Mouse (Mus musculus) heart, postnatal 25 days (tissue): Measurements from ENCODE around the gene Atp6v1b1. TPM values are rescaled to one million over a fixed set of nuclear protein-coding genes. Genes with fewer than 3 reads are reported as not detected.
A peak's percentile ranks its signal among the peaks of the same experiment; 100 is the strongest.

Experiments used
- DNase-seq: peaks from one replicate; pipeline ENCODE4 v3.0.0; 2022; ENCODE audit warnings: low spot score
- intact Hi-C: fragments of 180-260 bp; cut with DNase I; formaldehyde crosslinking; loops from one replicate; pipeline ENCODE4 v1.15.1; 2025
- total RNA-seq, 2 experiments: library from RNA; stranded (reverse); gene quantifications; 2 replicates each; pipeline ENCODE4 v1.2.3; 2021

Gene Atp6v1b1
- total RNA-seq, result not detected

GRCm38 (mm10) chr6:83742761-83743160 is at the start of gene Atp6v1b1:
Atp6v1b1 (plus strand) TSS chr6:83742990.
- no peak for DNase-seq
- intact Hi-C loops, result no loop called here

- intact Hi-C loops, result loop anchor here (1.0 kb wide), 1 partner anchor 37 kb away; no protein-coding TSS in a partner anchor
- DNase-seq, result no peak
These were observed 49.0 kb upstream of the Atp6v1b1 start for GRCm38 (mm10) chr6:83693835-83694234.

GRCm38 (mm10) chr6:83695731-83696130 is 47.1 kb upstream of the Atp6v1b1 start:
- no peak for DNase-seq
- intact Hi-C loops, result no loop called here

GRCm38 (mm10) chr6:83696684-83697083 is 46.1 kb upstream of the Atp6v1b1 start:
- no peak for DNase-seq

GRCm38 (mm10) chr6:83697932-83698331 is 44.9 kb upstream of the Atp6v1b1 start:
- DNase-seq, result no peak
- intact Hi-C loops, result no loop called here

More at GRCm38 (mm10) chr6:83696684-83697083, 46.1 kb upstream of the Atp6v1b1 start:
- intact Hi-C loops, result no loop called here

- intact Hi-C loops, result no loop called here
- DNase-seq, result no peak
These were observed 42.8 kb upstream of the Atp6v1b1 start for GRCm38 (mm10) chr6:83699971-83700370.

GRCm38 (mm10) chr6:83701001-83701400 is 41.8 kb upstream of the Atp6v1b1 start:
- no peak for DNase-seq

GRCm38 (mm10) chr6:83702146-83702999 is 40.4 kb upstream of the Atp6v1b1 start:
- DNase-seq, result no peak
- intact Hi-C loops, result no loop called here

More at GRCm38 (mm10) chr6:83701001-83701400, 41.8 kb upstream of the Atp6v1b1 start:
- intact Hi-C loops, result no loop called here

GRCm38 (mm10) chr6:83703000-83703721 is 39.6 kb upstream of the Atp6v1b1 start:
- no peak for DNase-seq
- intact Hi-C loops, result no loop called here

GRCm38 (mm10) chr6:83703722-83704078 is 39.1 kb upstream of the Atp6v1b1 start:
- no peak for DNase-seq
- intact Hi-C loops, result no loop called here

GRCm38 (mm10) chr6:83704294-83704693 is 38.5 kb upstream of the Atp6v1b1 start:
- intact Hi-C loops, result no loop called here

GRCm38 (mm10) chr6:83704701-83705100 is 38.1 kb upstream of the Atp6v1b1 start:
- DNase-seq, result no peak
- intact Hi-C loops, result no loop called here

More at GRCm38 (mm10) chr6:83704294-83704693, 38.5 kb upstream of the Atp6v1b1 start:
- no peak for DNase-seq

- DNase-seq, result no peak
- intact Hi-C loops, result no loop called here
These were observed 34.9 kb upstream of the Atp6v1b1 start for GRCm38 (mm10) chr6:83707738-83708510.

GRCm38 (mm10) chr6:83710361-83711066 is 32.3 kb upstream of the Atp6v1b1 start:
- intact Hi-C loops, result no loop called here
- DNase-seq, result no peak

GRCm38 (mm10) chr6:83711067-83711675 is 31.6 kb upstream of the Atp6v1b1 start, which contains the start of gene Vax2:
Vax2 (plus strand) TSS chr6:83711264.
- DNase-seq, result peak; percentile 33
- intact Hi-C loops, result no loop called here

GRCm38 (mm10) chr6:83711725-83712475 is 30.9 kb upstream of the Atp6v1b1 start:
- intact Hi-C loops, result no loop called here
- no peak for DNase-seq

GRCm38 (mm10) chr6:83713271-83714136 is 29.3 kb upstream of the Atp6v1b1 start:
- no peak for DNase-seq
- intact Hi-C loops, result no loop called here
